Mouse (Mus musculus) limb, embryonic 10.5 days (tissue): ENCODE results near the gene Ndc80. TPM values are rescaled to one million over a fixed set of nuclear protein-coding genes. Genes with fewer than 3 reads are reported as not detected.
A peak's percentile ranks its signal among the peaks of the same experiment; 100 is the strongest.

ENCODE experiments used
- DNase-seq: peaks from one replicate; pipeline ENCODE4 v3.0.0-alpha.2; 2017; ENCODE audit warnings: low spot score
- H3K27ac ChIP-seq: fragments of 300-500 bp; sonication (generic); 2 replicates; pipeline ENCODE4 v1.5.1; 2016; ENCODE audit warnings: mild to moderate bottlenecking
- H3K27me3 ChIP-seq: fragments of 300-500 bp; sonication (generic); 2 replicates; pipeline ENCODE4 v1.6.1; 2016; ENCODE audit warnings: low read depth, mild to moderate bottlenecking; ENCODE audit not compliant: poor library complexity, severe bottlenecking
- H3K36me3 ChIP-seq: fragments of 300-500 bp; sonication (generic); 2 replicates; pipeline ENCODE4 v1.6.1; 2016; ENCODE audit warnings: mild to moderate bottlenecking, moderate library complexity
- H3K4me1 ChIP-seq: fragments of 300-500 bp; sonication (generic); 2 replicates; pipeline ENCODE4 v1.6.1; 2016
- H3K4me3 ChIP-seq: fragments of 300-500 bp; sonication (generic); 2 replicates; pipeline ENCODE4 v1.5.1; 2016; ENCODE audit warnings: mild to moderate bottlenecking, moderate library complexity
- H3K9me3 ChIP-seq: fragments of 300-500 bp; sonication (generic); replicated peaks from 2 replicates; pipeline ENCODE4 v1.6.1; 2016; ENCODE audit warnings: mild to moderate bottlenecking
- WGBS: fragments of 180-500 bp; shearing (Covaris S2); methylation state at CpG from one replicate; pipeline ENCODE4 v1.1.7; 2016; 5-methylcytosine and 5-hydroxymethylcytosine counted together
- polyA plus RNA-seq: library from polyadenylated mRNA; unstranded; fragments of >200 nt; fragmentation: Nextera tagmentation; extraction: Ambion mirVana; gene quantifications from 2 replicates; pipeline ENCODE4 v1.2.1, GENCODE M21; 2016

The Ndc80 gene
- polyA plus RNA-seq, 1 experiment from 2014 or later, result 59.9 TPM

DNA sequence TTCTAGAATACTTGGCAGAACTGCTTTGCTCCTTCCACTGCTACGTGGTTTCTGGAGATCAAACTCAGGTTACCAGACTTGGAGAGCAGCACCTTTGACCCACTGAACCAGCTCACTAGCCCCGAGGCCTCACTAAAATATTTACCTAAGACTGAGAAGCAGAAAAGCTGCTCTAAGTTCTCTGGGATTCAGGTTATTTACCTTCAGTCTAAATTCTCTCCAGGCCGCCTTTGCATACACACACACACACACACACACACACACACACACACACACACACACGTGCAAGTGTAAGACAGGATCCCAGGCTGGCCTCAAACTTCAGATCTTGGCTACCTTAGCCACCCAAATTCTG lies 35.3 kb downstream of the Ndc80 start:
- Histone ChIP-seq H3K9me3 (no peaks in the 10 kb centered on the region), H3K27ac (no peak overlapping the region), H3K4me1 (peaks cover 6% of the 10 kb centered on the region), H3K4me3 (no peak overlapping the region), H3K36me3 (peaks cover 22% of the 10 kb centered on the region), H3K27me3 (no peaks in the 10 kb centered on the region)
- no peak for DNase-seq
- 76% methylated on average over 4 of the region's 4 CpGs for WGBS

GRCm38 (mm10) chr17:71490666-71491331 lies 35.9 kb downstream of the Ndc80 start:
- Histone ChIP-seq H3K27me3 (no peaks in the 10 kb centered on the region), H3K36me3 (peaks cover 17% of the 10 kb centered on the region), H3K9me3 (no peaks in the 10 kb centered on the region), H3K27ac (no peak overlapping the region), H3K4me3 (no peak overlapping the region), H3K4me1 (peaks cover 11% of the 10 kb centered on the region)
- no peak for DNase-seq
- WGBS, result 85% methylated on average over 9 of the region's 9 CpGs

DNA sequence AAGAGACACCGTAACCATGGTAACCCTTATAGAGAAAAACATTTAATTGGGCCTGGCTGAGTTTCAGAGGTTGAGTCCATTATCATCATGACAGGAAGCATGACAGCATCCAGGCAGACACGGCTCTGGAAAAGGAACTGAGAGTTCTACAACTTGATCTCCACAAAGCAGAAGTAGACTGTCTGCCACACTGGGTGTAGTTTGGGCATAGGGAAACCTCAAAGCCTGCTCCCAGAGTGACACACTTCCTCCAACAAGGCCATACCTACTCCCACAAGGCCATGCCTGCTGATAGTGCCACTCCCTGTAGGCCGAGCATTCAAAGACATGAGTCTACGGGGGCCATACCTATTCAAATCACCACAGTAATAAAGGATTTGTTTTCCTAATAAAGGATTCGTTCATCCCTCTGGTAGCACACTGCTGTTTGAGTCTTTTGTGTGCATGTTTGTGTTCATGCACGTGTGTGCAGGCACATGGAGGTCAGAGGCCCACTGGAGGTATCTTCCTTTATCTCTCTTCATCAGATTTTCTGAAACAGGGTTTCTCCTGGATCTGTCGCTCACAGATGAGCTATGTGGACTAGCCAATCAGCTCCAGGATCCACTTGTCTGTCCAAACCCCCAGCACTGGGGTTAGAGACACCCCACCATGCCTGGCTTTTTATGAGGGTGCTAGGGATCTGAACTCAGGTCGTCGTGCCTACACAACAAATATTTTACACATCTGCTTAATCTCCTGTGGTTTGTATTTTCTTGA lies 36.8 kb downstream of the Ndc80 start:
- no peak overlapping the region for H3K4me3 ChIP-seq
- WGBS, result 90% methylated on average over 9 of the region's 9 CpGs
- no peak overlapping the region for H3K27ac ChIP-seq
- peaks cover 7% of the 10 kb centered on the region for H3K36me3 ChIP-seq
- H3K27me3 ChIP-seq, result no peaks in the 10 kb centered on the region
- no peak for DNase-seq
- peaks cover 17% of the 10 kb centered on the region for H3K4me1 ChIP-seq
- no peaks in the 10 kb centered on the region for H3K9me3 ChIP-seq

DNA sequence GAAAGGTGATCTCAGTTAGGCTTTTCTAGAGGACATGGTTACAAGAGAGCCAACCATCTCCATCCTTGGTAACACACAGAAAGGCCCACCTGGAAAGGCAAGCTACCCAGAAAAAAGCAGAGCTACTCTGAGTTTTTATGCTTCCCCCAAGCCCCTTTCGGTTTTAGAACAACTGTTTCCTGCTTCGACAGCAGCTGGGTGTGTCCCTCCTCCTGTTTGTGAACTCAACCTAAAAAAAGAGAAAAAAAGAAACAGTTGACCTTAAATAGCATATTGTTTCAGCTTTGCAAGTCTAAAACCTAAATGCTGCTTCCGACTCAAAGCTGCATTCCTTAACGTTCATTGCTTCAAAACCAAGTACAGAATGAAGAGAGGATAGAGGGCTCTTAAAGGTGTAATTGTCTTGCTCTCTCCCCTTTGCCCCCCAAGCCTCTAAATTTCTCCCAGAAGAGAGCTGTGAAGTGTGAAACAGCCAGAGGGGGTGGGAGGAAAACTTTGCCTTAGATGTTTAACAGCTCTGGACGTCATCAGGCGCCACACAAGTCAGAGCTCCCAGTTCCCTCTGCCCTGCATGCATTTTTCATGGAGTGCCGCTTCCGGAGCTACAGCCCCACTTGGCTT lies 40.3 kb downstream of the Ndc80 start:
- no peak overlapping the region for H3K4me3 ChIP-seq
- peak overlapping the region; percentile 63; the same call in 1 of the 2 replicates for H3K27ac ChIP-seq
- DNase-seq, result peak; percentile 36
- H3K36me3 ChIP-seq, result no peaks in the 10 kb centered on the region
- H3K4me1 ChIP-seq, result peaks cover 17% of the 10 kb centered on the region
- 30% methylated on average over 8 of the region's 8 CpGs for WGBS
- no peaks in the 10 kb centered on the region for H3K27me3 ChIP-seq
- no peaks in the 10 kb centered on the region for H3K9me3 ChIP-seq

DNA sequence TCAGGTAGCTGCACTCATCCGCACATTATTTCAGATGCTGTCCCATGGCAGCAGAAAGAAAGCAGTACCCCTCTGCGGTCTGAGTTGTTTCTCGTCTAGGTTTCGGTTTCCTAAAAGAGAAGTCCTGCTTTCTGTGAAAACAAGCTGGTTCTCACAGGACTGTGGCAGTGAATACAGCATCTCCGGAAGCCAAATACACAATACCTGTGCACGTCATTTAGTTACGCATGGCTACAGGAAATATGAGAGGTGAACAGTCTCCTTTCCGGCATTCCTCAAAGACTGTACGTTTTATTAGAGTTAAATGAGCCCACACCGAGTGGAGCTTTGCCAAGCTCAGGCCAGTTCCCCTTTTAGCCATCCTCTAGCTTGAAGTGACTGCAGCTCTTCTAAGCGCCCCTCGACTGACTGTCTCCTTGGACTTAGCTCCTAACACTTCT lies 40.8 kb downstream of the Ndc80 start:
- DNase-seq, result no peak
- WGBS, result 65% methylated on average over 12 of the region's 12 CpGs
- H3K27ac ChIP-seq, result peak overlapping the region; percentile 63; the same call in 1 of the 2 replicates
- no peaks in the 10 kb centered on the region for H3K27me3 ChIP-seq
- no peak overlapping the region for H3K4me3 ChIP-seq
- no peaks in the 10 kb centered on the region for H3K9me3 ChIP-seq
- peaks cover 19% of the 10 kb centered on the region for H3K4me1 ChIP-seq
- no peaks in the 10 kb centered on the region for H3K36me3 ChIP-seq

GRCm38 (mm10) chr17:71484711-71485110 lies 41.9 kb downstream of the Ndc80 start:
- DNase-seq, result no peak
- no peaks in the 10 kb centered on the region for H3K27me3 ChIP-seq
- no peak overlapping the region for H3K4me3 ChIP-seq
- 93% methylated on average over 5 of the region's 5 CpGs for WGBS
- H3K9me3 ChIP-seq, result no peaks in the 10 kb centered on the region
- H3K36me3 ChIP-seq, result no peaks in the 10 kb centered on the region
- no peak overlapping the region for H3K27ac ChIP-seq
- peaks cover 30% of the 10 kb centered on the region for H3K4me1 ChIP-seq

DNA sequence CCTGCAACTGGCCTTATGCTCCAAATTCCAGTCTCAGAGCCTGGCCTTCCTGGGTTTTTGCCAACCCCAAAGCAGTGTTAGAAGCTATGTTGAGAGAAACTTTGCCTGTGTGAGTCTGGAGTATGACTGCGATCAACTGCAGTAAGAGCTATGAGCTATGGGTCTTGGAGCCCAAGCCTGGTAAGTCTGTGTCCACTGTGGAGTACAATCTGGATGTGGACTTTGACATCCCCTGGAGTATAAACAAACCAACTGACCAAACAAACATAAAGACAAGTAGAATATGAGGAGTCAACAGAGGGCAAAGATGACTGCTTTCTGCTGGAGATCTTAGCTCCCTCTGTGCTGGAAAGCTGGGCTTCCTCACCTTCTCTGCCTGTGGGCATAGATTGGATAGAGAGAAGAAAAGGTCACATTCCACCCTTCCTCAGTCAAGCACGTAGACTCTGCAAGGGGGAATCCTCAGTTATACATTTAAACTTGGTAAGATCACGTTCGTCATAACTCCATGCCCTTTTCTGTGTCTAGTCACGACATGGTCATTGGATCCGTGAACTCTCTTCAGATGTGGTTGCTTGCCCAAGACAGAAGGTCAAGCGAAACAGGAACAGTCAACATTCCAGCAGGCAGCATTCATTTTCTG lies 43.1 kb downstream of the Ndc80 start:
- DNase-seq, result no peak
- H3K4me3 ChIP-seq, result no peak overlapping the region
- no peaks in the 10 kb centered on the region for H3K36me3 ChIP-seq
- H3K27ac ChIP-seq, result no peak overlapping the region
- no peaks in the 10 kb centered on the region for H3K27me3 ChIP-seq
- WGBS, result 94% methylated on average over 7 of the region's 7 CpGs
- H3K4me1 ChIP-seq, result peaks cover 32% of the 10 kb centered on the region
- H3K9me3 ChIP-seq, result no peaks in the 10 kb centered on the region

DNA sequence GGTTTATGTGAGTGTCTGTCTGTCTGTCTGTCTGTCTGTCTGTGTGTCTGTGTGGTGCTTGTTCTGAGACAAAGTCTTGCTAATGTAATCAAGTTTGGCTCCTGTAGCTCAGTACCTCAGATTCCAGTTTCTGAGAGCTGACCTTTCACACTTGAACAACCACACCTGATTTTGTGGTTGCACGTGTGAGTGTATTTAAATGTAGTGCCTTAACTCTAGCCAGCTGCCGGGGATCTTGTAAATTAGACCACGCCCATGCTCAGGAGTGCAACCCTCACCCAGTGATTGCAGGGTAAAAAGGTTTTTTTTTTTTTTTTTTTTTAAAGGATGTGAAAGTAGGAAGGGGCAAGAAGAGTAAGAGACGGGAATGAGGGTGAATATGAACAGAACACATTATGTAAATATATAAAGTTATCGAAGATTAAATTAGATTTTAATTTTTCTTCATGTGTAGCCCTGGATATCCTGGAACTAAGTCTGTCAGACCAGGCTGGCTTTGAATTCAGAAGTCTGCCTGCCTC lies 47.2 kb downstream of the Ndc80 start:
- Histone ChIP-seq H3K27me3 (no peaks in the 10 kb centered on the region), H3K36me3 (no peaks in the 10 kb centered on the region), H3K27ac (no peak overlapping the region), H3K4me3 (no peak overlapping the region), H3K4me1 (peaks cover 23% of the 10 kb centered on the region), H3K9me3 (no peaks in the 10 kb centered on the region)
- WGBS, result 57% methylated on average over 5 of the region's 5 CpGs
- DNase-seq, result no peak

DNA sequence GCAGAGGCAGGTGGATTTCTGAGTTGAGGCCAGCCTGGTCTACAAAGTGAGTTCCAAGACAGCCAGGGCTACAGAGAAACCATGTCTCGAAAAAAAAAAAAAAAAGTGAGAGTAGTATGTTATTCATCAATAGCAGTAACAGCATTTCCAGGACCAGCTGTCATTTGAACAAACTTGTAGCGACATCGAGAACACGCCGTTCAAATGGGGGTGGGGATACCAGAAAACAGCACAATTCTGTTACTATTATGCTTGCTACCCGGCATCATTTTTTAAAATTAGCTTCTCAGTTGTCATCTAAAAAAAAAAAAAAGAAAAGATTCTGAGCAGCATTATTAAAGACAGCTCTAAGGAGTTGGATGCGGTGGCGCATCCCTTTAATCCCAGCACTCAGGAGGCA lies 49.2 kb downstream of the Ndc80 start:
- no peak for DNase-seq
- no peaks in the 10 kb centered on the region for H3K9me3 ChIP-seq
- peaks cover 31% of the 10 kb centered on the region for H3K4me1 ChIP-seq
- 0 out of 2 replicates have a peak, but pooled peaks cover 3% of the 10 kb centered on the region for H3K36me3 ChIP-seq
- no peaks in the 10 kb centered on the region for H3K27me3 ChIP-seq
- no peak overlapping the region for H3K27ac ChIP-seq
- 94% methylated on average over 8 of the region's 8 CpGs for WGBS
- H3K4me3 ChIP-seq, result no peak overlapping the region

- Histone ChIP-seq H3K27ac (no peak overlapping the region; the same call in none of the 2 replicates), H3K36me3 (0 out of 2 replicates have a peak, but pooled peaks cover 3% of the 10 kb centered on the region), H3K4me1 (peaks cover 31% of the 10 kb centered on the region), H3K27me3 (no peaks in the 10 kb centered on the region), H3K4me3 (peak overlapping the region; percentile 85), H3K9me3 (no peaks in the 10 kb centered on the region)
- DNase-seq, result no peak
- WGBS, result 67% methylated on average over 7 of the region's 7 CpGs
Measured at GRCm38 (mm10) chr17:71476346-71477020, 50.2 kb downstream of the Ndc80 start.

GRCm38 (mm10) chr17:71475705-71476089 lies 51.0 kb downstream of the Ndc80 start:
- no peaks in the 10 kb centered on the region for H3K27me3 ChIP-seq

More at GRCm38 (mm10) chr17:71475705-71476089, 51.0 kb downstream of the Ndc80 start:
- H3K27ac ChIP-seq, result peak overlapping the region; percentile 99
- peak overlapping the region; percentile 85 for H3K4me3 ChIP-seq
- H3K4me1 ChIP-seq, result peaks cover 28% of the 10 kb centered on the region
- 0 out of 2 replicates have a peak, but pooled peaks cover 3% of the 10 kb centered on the region for H3K36me3 ChIP-seq
- H3K9me3 ChIP-seq, result no peaks in the 10 kb centered on the region
- no peak for DNase-seq
- WGBS, result under 1% methylated on average over 31 of the region's 31 CpGs
